ENCODE assay signal across 8 mouse cellular contexts in genomic region chr12:107960789-107961491, GRCm38 (mm10). TPM values are rescaled to one million over a fixed set of nuclear protein-coding genes. Genes with fewer than 3 reads are reported as not detected.
DNase-seq lines count a peak whose midpoint lies in the region; ATAC-seq lines count a peak whose summit lies in the region.

No protein-coding gene starts in this region.

- WGBS in embryonic facial prominence, embryonic 11.5 days = 43% methylated on average over 12 of the region's 12 CpGs
- WGBS in neural tube, embryonic 13.5 days = 28% methylated on average over 12 of the region's 12 CpGs

- H3K4me1 ChIP-seq in embryonic facial prominence, embryonic 11.5 days (ENCODE audit: control insufficient read depth, insufficient read depth, low read length) = peaks cover 28% of the 10 kb centered on the region
- peaks cover 74% of the 10 kb centered on the region for H3K4me1 ChIP-seq in neural tube, embryonic 13.5 days (replicated peaks)

- H3K9ac ChIP-seq in embryonic facial prominence, embryonic 11.5 days (replicated peaks; ENCODE audit: low read length) = no peak overlapping the region
- H3K9ac ChIP-seq in neural tube, embryonic 13.5 days = peak overlapping the region; percentile 34; the same call in 1 of the 2 replicates

- peak overlapping the region; percentile 68 for H3K27ac ChIP-seq in embryonic facial prominence, embryonic 11.5 days (replicated peaks; ENCODE audit: low read depth, low read length)
- peak overlapping the region; percentile 70 for H3K27ac ChIP-seq in neural tube, embryonic 13.5 days (replicated peaks)

- H3K36me3 ChIP-seq in embryonic facial prominence, embryonic 11.5 days (replicated peaks; ENCODE audit: control insufficient read depth, insufficient read depth, low read depth, low read length) = no peaks in the 10 kb centered on the region
- H3K36me3 ChIP-seq in neural tube, embryonic 13.5 days = no peaks in the 10 kb centered on the region

- no peaks in the 10 kb centered on the region for H3K9me3 ChIP-seq in embryonic facial prominence, embryonic 11.5 days (replicated peaks; ENCODE audit: control insufficient read depth, low read length)
- H3K9me3 ChIP-seq in neural tube, embryonic 13.5 days = no peaks in the 10 kb centered on the region

- no peaks in the 10 kb centered on the region for H3K27me3 ChIP-seq in embryonic facial prominence, embryonic 11.5 days (ENCODE audit: control insufficient read depth, insufficient read depth, low read length)
- H3K27me3 ChIP-seq in neural tube, embryonic 13.5 days = no peaks in the 10 kb centered on the region

- DNase-seq in layer of hippocampus, adult 9-11 months = peak; percentile 55
- DNase-seq in layer of hippocampus, postnatal 14 days (ENCODE audit: low spot score in 2 of 2) = no peak
- DNase-seq in embryonic facial prominence, embryonic 11.5 days (ENCODE audit: low spot score) = no peak
- DNase-seq in heart, postnatal 10 days = peak; percentile 71 to 75
- DNase-seq in kidney, postnatal 36 days = peak; percentile 76 to 81
- DNase-seq in natural killer cell, adult 2 months (ENCODE audit: low spot score in 2 of 2) = no peak
- no peak for DNase-seq in spleen, postnatal 4 days (ENCODE audit: low spot score in 2 of 2)

- H3K4me3 ChIP-seq in embryonic facial prominence, embryonic 11.5 days (ENCODE audit: low read depth, low read length) = no peak overlapping the region
- H3K4me3 ChIP-seq in neural tube, embryonic 13.5 days = no peak overlapping the region

- 0 out of 2 replicates have a peak, but pooled peaks have one; percentile 35 for ATAC-seq in embryonic facial prominence, embryonic 11.5 days (replicated peaks; ENCODE audit: insufficient number of reproducible peaks, low FRiP score, low TSS enrichment, low read depth)
- peak; percentile 48; the same call in 1 of the 2 replicates for ATAC-seq in neural tube, embryonic 13.5 days (ENCODE audit: low read depth)

- H3K4me2 ChIP-seq in embryonic facial prominence, embryonic 11.5 days (ENCODE audit: low read depth, low read length) = no peak overlapping the region
- H3K4me2 ChIP-seq in neural tube, embryonic 13.5 days = peak overlapping the region; percentile 21

- intact Hi-C loops in heart, postnatal 10 days (cut with DNase I) = no loop called here

RNA-seq across cellular contexts. Expression of gene Bcl11b, which starts 42.5 kb away (rescaled TPM):
- 100 to 1,000 TPM; 108 to 112 TPM for total RNA-seq in layer of hippocampus, postnatal 14 days (2021)
- polyA plus RNA-seq in embryonic facial prominence, embryonic 11.5 days (2014; fragmentation: Nextera tagmentation; extraction: Ambion mirVana) = 14.8 and 15.5 TPM in 2 replicates
- 1 to 10 TPM; 1.6 to 1.8 TPM for total RNA-seq in heart, postnatal 10 days (2021)
- polyA plus RNA-seq in neural tube, embryonic 13.5 days (2015; fragmentation: Nextera tagmentation; extraction: Ambion mirVana) = 33.5 and 34.9 TPM in 2 replicates

Comparison
In these comparisons a context has a peak if more than half of its experiments do, and no peak if none do; other contexts are left out.
1. DNase-seq: peak in layer of hippocampus, adult 9-11 months (single experiment), heart, postnatal 10 days (2 of 2) and kidney, postnatal 36 days (2 of 2); none in layer of hippocampus, postnatal 14 days (0 of 2), embryonic facial prominence, embryonic 11.5 days (single experiment), natural killer cell, adult 2 months (0 of 2) and spleen, postnatal 4 days (0 of 2).
2. RNA of gene Bcl11b, which starts 42.5 kb away (total RNA-seq): 108 to 112 TPM in layer of hippocampus, postnatal 14 days; 1.6 to 1.8 TPM in heart, postnatal 10 days; every median in the first group is over 10 times any median in the second.